Mouse (Mus musculus) cortical plate, adult 2 months (tissue): ENCODE results near the gene Atg10.

ENCODE experiments used
- CTCF ChIP-seq: fragments of 200-500 bp; IDR thresholded peaks from 2 replicates; pipeline ENCODE4 v1.5.1; 2011; ENCODE audit warnings: mild to moderate bottlenecking, control low read depth, low read length; ENCODE audit not compliant: insufficient read depth; ENCODE audit errors: extremely low read depth
- POLR2A ChIP-seq: fragments of 200-500 bp; IDR thresholded peaks from 2 replicates; pipeline ENCODE4 v1.6.1; 2011; ENCODE audit warnings: mild to moderate bottlenecking, low read length, control low read depth; ENCODE audit not compliant: insufficient read depth; ENCODE audit errors: extremely low read depth

DNA sequence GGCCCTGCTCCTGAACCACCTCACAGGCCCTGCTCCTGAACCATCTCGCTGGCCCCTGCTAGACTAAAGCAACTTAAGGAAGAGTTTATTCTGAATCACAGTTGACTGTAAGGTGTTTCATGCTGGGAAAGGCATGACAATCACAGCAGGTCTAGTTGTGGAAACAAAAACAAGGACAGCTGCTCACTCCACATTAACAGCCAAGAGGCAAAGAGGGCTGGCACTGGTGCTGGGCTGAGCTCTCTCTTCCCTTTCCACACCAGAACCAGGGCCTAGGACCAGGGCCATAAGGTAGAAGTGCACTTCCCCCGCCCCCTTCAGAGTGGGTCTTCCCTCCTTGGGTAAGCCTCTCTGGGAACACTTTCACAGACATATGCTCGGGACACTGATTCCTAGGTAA lies 48.4 kb downstream of the Atg10 start:
- no peak for TF ChIP-seq CTCF
- TF ChIP-seq POLR2A: no peak
